Mouse (Mus musculus): ENCODE results near the gene Kif6.

Kif6 gene

GRCm38 (mm10) chr17:49839243-49839642 lies 224.3 kb downstream of the Kif6 start:
- DNase-seq (ENCODE audit: low spot score in 2 of 2), result no peak

- DNase-seq (ENCODE audit: low spot score in 2 of 2), result no peak
These were observed 236.3 kb downstream of the Kif6 start for GRCm38 (mm10) chr17:49851210-49851609.

- DNase-seq (ENCODE audit: low spot score in 2 of 2), result peak; percentile 44 to 57
These were observed 237.2 kb downstream of the Kif6 start for GRCm38 (mm10) chr17:49852183-49852582.

GRCm38 (mm10) chr17:49855785-49856184 lies 240.8 kb downstream of the Kif6 start:
- DNase-seq (ENCODE audit: low spot score in 2 of 2), result no peak

- peak; percentile 64 to 74 for DNase-seq (ENCODE audit: low spot score in 2 of 2)
These were observed 245.3 kb downstream of the Kif6 start for GRCm38 (mm10) chr17:49860057-49860816.

- peak; percentile 50 to 51 for DNase-seq (ENCODE audit: low spot score in 2 of 2)
These were observed 248.7 kb downstream of the Kif6 start for GRCm38 (mm10) chr17:49863597-49863996.

GRCm38 (mm10) chr17:49865604-49866003 lies 250.7 kb downstream of the Kif6 start:
- no peak for DNase-seq (ENCODE audit: low spot score in 2 of 2)

GRCm38 (mm10) chr17:49866653-49867215 lies 251.8 kb downstream of the Kif6 start:
- DNase-seq (ENCODE audit: low spot score in 2 of 2), result no peak

GRCm38 (mm10) chr17:49867321-49868137 lies 252.6 kb downstream of the Kif6 start:
- DNase-seq (ENCODE audit: low spot score in 2 of 2), result peak; percentile 54 to 62

- DNase-seq (ENCODE audit: low spot score in 2 of 2), result no peak
These were observed 254.3 kb downstream of the Kif6 start for GRCm38 (mm10) chr17:49869246-49869645.

- DNase-seq (ENCODE audit: low spot score in 2 of 2), result no peak
These were observed 257.4 kb downstream of the Kif6 start for GRCm38 (mm10) chr17:49872305-49872704.

- no peak for DNase-seq (ENCODE audit: low spot score in 2 of 2)
These were observed 259.8 kb downstream of the Kif6 start for GRCm38 (mm10) chr17:49874746-49875145.

- no peak for DNase-seq (ENCODE audit: low spot score in 2 of 2)
These were observed 260.5 kb downstream of the Kif6 start for GRCm38 (mm10) chr17:49875401-49875800.

GRCm38 (mm10) chr17:49875939-49876651 lies 261.2 kb downstream of the Kif6 start:
- no peak for DNase-seq (ENCODE audit: low spot score in 2 of 2)

GRCm38 (mm10) chr17:49880919-49881744 lies 266.2 kb downstream of the Kif6 start:
- DNase-seq (ENCODE audit: low spot score in 2 of 2), result no peak

GRCm38 (mm10) chr17:49881796-49882195 lies 266.9 kb downstream of the Kif6 start:
- no peak for DNase-seq (ENCODE audit: low spot score in 2 of 2)

GRCm38 (mm10) chr17:49883136-49883755 lies 268.3 kb downstream of the Kif6 start:
- no peak for DNase-seq (ENCODE audit: low spot score in 2 of 2)

- no peak for DNase-seq (ENCODE audit: low spot score in 2 of 2)
These were observed 270.1 kb downstream of the Kif6 start for GRCm38 (mm10) chr17:49885035-49885434.

GRCm38 (mm10) chr17:49889629-49890028 lies 274.7 kb downstream of the Kif6 start:
- peak in 1 of 2 experiments; percentile 54 for DNase-seq (ENCODE audit: low spot score in 2 of 2)

GRCm38 (mm10) chr17:49890861-49891260 lies 275.9 kb downstream of the Kif6 start:
- peak; percentile 57 to 68 for DNase-seq (ENCODE audit: low spot score in 2 of 2)

- DNase-seq (ENCODE audit: low spot score in 2 of 2), result no peak
These were observed 277.5 kb downstream of the Kif6 start for GRCm38 (mm10) chr17:49892390-49892789.

All from right cerebral cortex, postnatal 10 days (tissue).